ENCODE assay signal across 18 mouse cellular contexts in genomic region chr8:70789046-70789445, GRCm38 (mm10). TPM values are rescaled to one million over a fixed set of nuclear protein-coding genes. Genes with fewer than 3 reads are reported as not detected.
A peak's percentile ranks its signal among the peaks of the same experiment; 100 is the strongest.
DNase-seq lines count a peak whose midpoint lies in the region; ATAC-seq and TF ChIP-seq lines count a peak whose summit lies in the region.
"Had no signal": no experiment of that assay in that cellular context is flagged by ENCODE, and none has a peak within 500 bp of the region (broad histone marks: within the 10 kb centered on the region; RNA-seq: fewer than 3 reads in every experiment).

No protein-coding gene starts in this region.

- TF ChIP-seq CTCF in midbrain, postnatal 0 days (IDR thresholded peaks at IDR 0.05): no peak

- WGBS in heart, embryonic 13.5 days: 75% methylated on average over 10 of the region's 10 CpGs
- WGBS in midbrain, embryonic 13.5 days: 87% methylated on average over 10 of the region's 10 CpGs
- 92% methylated on average over 10 of the region's 10 CpGs for WGBS in midbrain, postnatal 0 days

- 0 out of 2 replicates have a peak overlapping the region, but pooled peaks have one; percentile 61 for H3K9ac ChIP-seq in heart, embryonic 13.5 days
- 0 out of 2 replicates have a peak overlapping the region, but pooled peaks have one; percentile 30 for H3K9ac ChIP-seq in midbrain, embryonic 13.5 days (replicated peaks)
- no peak overlapping the region for H3K9ac ChIP-seq in midbrain, postnatal 0 days (replicated peaks; ENCODE audit: low read length, poor library complexity, severe bottlenecking)
- H3K9ac ChIP-seq: embryonic facial prominence, embryonic 15.5 days; liver, embryonic 14.5 days had no signal

- peaks cover 54% of the 10 kb centered on the region for H3K4me1 ChIP-seq in heart, embryonic 13.5 days
- H3K4me1 ChIP-seq in midbrain, embryonic 13.5 days (replicated peaks): peaks cover 34% of the 10 kb centered on the region
- H3K4me1 ChIP-seq in midbrain, postnatal 0 days (ENCODE audit: insufficient read depth, low read length): peaks cover 13% of the 10 kb centered on the region

- peak overlapping the region; percentile 53 for H3K4me2 ChIP-seq in heart, embryonic 13.5 days
- H3K4me2 ChIP-seq in midbrain, embryonic 13.5 days (replicated peaks): no peak overlapping the region
- no peak overlapping the region for H3K4me2 ChIP-seq in midbrain, postnatal 0 days (ENCODE audit: low read depth, low read length, poor library complexity, severe bottlenecking)
- H3K4me2 ChIP-seq: embryonic facial prominence, embryonic 15.5 days had no signal

- DNase-seq in cerebellum, postnatal 10 days: peak; percentile 66 to 68
- DNase-seq in cerebellum, adult 8-10 months: no peak
- no peak for DNase-seq in heart, adult 11 months
- no peak for DNase-seq in midbrain, postnatal 0 days (ENCODE audit: low spot score)
- DNase-seq in kidney, adult 9 months: no peak
- DNase-seq: B cell, adult 2 months; kidney, postnatal 14 days; retina, postnatal 1 day; thymus, adult 18-20 months had no signal

- peaks cover 13% of the 10 kb centered on the region for H3K27me3 ChIP-seq in heart, embryonic 13.5 days (replicated peaks)
- peaks cover 12% of the 10 kb centered on the region; the same call in 1 of the 2 replicates for H3K27me3 ChIP-seq in midbrain, embryonic 13.5 days
- H3K27me3 ChIP-seq in midbrain, postnatal 0 days (ENCODE audit: insufficient read depth, low read length): no peaks in the 10 kb centered on the region
- H3K27me3 ChIP-seq: embryonic facial prominence, embryonic 15.5 days had no signal

- no peak overlapping the region for H3K4me3 ChIP-seq in heart, embryonic 13.5 days
- no peak overlapping the region for H3K4me3 ChIP-seq in midbrain, embryonic 13.5 days (replicated peaks)
- H3K4me3 ChIP-seq in midbrain, postnatal 0 days (ENCODE audit: low read depth, low read length): no peak overlapping the region
- H3K4me3 ChIP-seq: embryonic facial prominence, embryonic 15.5 days had no signal

- H3K9me3 ChIP-seq in heart, embryonic 13.5 days: no peaks in the 10 kb centered on the region
- H3K9me3 ChIP-seq in midbrain, embryonic 13.5 days: no peaks in the 10 kb centered on the region
- no peaks in the 10 kb centered on the region for H3K9me3 ChIP-seq in midbrain, postnatal 0 days (ENCODE audit: low read length)
- H3K9me3 ChIP-seq: embryonic facial prominence, embryonic 15.5 days had no signal

- ATAC-seq in heart, embryonic 13.5 days (ENCODE audit: extremely low read depth, insufficient number of reproducible peaks, low FRiP score, low TSS enrichment): no peak
- no peak for ATAC-seq in midbrain, embryonic 13.5 days
- ATAC-seq in midbrain, postnatal 0 days (ENCODE audit: low FRiP score): no peak
- no peak for ATAC-seq in megakaryocyte, adult 5-6 weeks (ENCODE audit: poor library complexity, severe bottlenecking)
- ATAC-seq: intestine, postnatal 0 days; lung, postnatal 0 days had no signal

- H3K36me3 ChIP-seq in heart, embryonic 13.5 days: peaks cover 47% of the 10 kb centered on the region
- H3K36me3 ChIP-seq in midbrain, embryonic 13.5 days: peaks cover 54% of the 10 kb centered on the region
- peaks cover 38% of the 10 kb centered on the region for H3K36me3 ChIP-seq in midbrain, postnatal 0 days (ENCODE audit: insufficient read depth, low read length)

- no peak overlapping the region for H3K27ac ChIP-seq in heart, embryonic 13.5 days (replicated peaks)
- H3K27ac ChIP-seq in midbrain, embryonic 13.5 days: no peak overlapping the region
- no peak overlapping the region for H3K27ac ChIP-seq in midbrain, postnatal 0 days (ENCODE audit: low read depth, low read length)
- H3K27ac ChIP-seq: embryonic facial prominence, embryonic 15.5 days; liver, embryonic 14.5 days had no signal

RNA-seq across cellular contexts. Expression of gene Pik3r2, which starts 12.5 kb away (rescaled TPM):
- 34.9 and 36.5 TPM in 2 replicates for polyA plus RNA-seq in heart, embryonic 13.5 days (2015; fragmentation: Nextera tagmentation; extraction: Ambion mirVana)
- 78.9 and 87.2 TPM in 2 replicates for polyA plus RNA-seq in midbrain, embryonic 13.5 days (2015; fragmentation: Nextera tagmentation; extraction: Ambion mirVana)
- 141 and 159 TPM in 2 replicates for total RNA-seq in midbrain, postnatal 0 days (2014; rRNA removed)
- 102 and 113 TPM in 2 replicates for polyA plus RNA-seq in midbrain, postnatal 0 days (2015; fragmentation: Nextera tagmentation; extraction: Ambion mirVana)
- 4.6 and 5.0 TPM in 2 replicates for total RNA-seq in megakaryocyte, adult 5-6 weeks (2015)
- 14.7 and 14.9 TPM in 2 replicates for total RNA-seq in megakaryocyte, adult 5-6 weeks (2017)

RNA-seq across cellular contexts. Expression of gene Mast3, which starts 15.8 kb away (rescaled TPM):
- polyA plus RNA-seq in heart, embryonic 13.5 days (2015; fragmentation: Nextera tagmentation; extraction: Ambion mirVana): 5.6 and 6.7 TPM in 2 replicates
- 14.6 and 18.3 TPM in 2 replicates for polyA plus RNA-seq in midbrain, embryonic 13.5 days (2015; fragmentation: Nextera tagmentation; extraction: Ambion mirVana)
- total RNA-seq in midbrain, postnatal 0 days (2014; rRNA removed): 33.2 and 34.1 TPM in 2 replicates
- polyA plus RNA-seq in midbrain, postnatal 0 days (2015; fragmentation: Nextera tagmentation; extraction: Ambion mirVana): 20.2 and 24.0 TPM in 2 replicates
- 56.2 and 65.4 TPM in 2 replicates for total RNA-seq in megakaryocyte, adult 5-6 weeks (2015)
- total RNA-seq in megakaryocyte, adult 5-6 weeks (2017): 14.4 and 24.6 TPM in 2 replicates

RNA-seq across cellular contexts. Expression of gene Il12rb1, which starts 19.2 kb away (rescaled TPM):
- not detected in 2 replicates for polyA plus RNA-seq in heart, embryonic 13.5 days (2015; fragmentation: Nextera tagmentation; extraction: Ambion mirVana)
- polyA plus RNA-seq in midbrain, embryonic 13.5 days (2015; fragmentation: Nextera tagmentation; extraction: Ambion mirVana): not detected in 2 replicates
- not detected in 2 replicates for total RNA-seq in midbrain, postnatal 0 days (2014; rRNA removed)
- polyA plus RNA-seq in midbrain, postnatal 0 days (2015; fragmentation: Nextera tagmentation; extraction: Ambion mirVana): not detected in 2 replicates
- total RNA-seq in megakaryocyte, adult 5-6 weeks (2015): 0.80 and 1.5 TPM in 2 replicates
- total RNA-seq in megakaryocyte, adult 5-6 weeks (2017): 0.07 and 1.7 TPM in 2 replicates
- total RNA-seq: gastrocnemius, postnatal 4 days had no signal
- polyA plus RNA-seq: heart, postnatal 0 days had no signal

RNA-seq across cellular contexts. Expression of gene Mpv17l2, which starts 28.3 kb away (rescaled TPM):
- 41.6 and 48.4 TPM in 2 replicates for polyA plus RNA-seq in heart, embryonic 13.5 days (2015; fragmentation: Nextera tagmentation; extraction: Ambion mirVana)
- 36.2 and 38.4 TPM in 2 replicates for polyA plus RNA-seq in midbrain, embryonic 13.5 days (2015; fragmentation: Nextera tagmentation; extraction: Ambion mirVana)
- 27.8 and 29.2 TPM in 2 replicates for total RNA-seq in midbrain, postnatal 0 days (2014; rRNA removed)
- 43.7 and 45.8 TPM in 2 replicates for polyA plus RNA-seq in midbrain, postnatal 0 days (2015; fragmentation: Nextera tagmentation; extraction: Ambion mirVana)
- total RNA-seq in megakaryocyte, adult 5-6 weeks (2015): 34.4 and 44.7 TPM in 2 replicates
- 8.4 and 15.9 TPM in 2 replicates for total RNA-seq in megakaryocyte, adult 5-6 weeks (2017)

RNA-seq across cellular contexts. Expression of gene Rab3a, which starts 34.6 kb away (rescaled TPM):
- 17.4 and 23.2 TPM in 2 replicates for polyA plus RNA-seq in heart, embryonic 13.5 days (2015; fragmentation: Nextera tagmentation; extraction: Ambion mirVana)
- 261 and 275 TPM in 2 replicates for polyA plus RNA-seq in midbrain, embryonic 13.5 days (2015; fragmentation: Nextera tagmentation; extraction: Ambion mirVana)
- 649 and 670 TPM in 2 replicates for total RNA-seq in midbrain, postnatal 0 days (2014; rRNA removed)
- polyA plus RNA-seq in midbrain, postnatal 0 days (2015; fragmentation: Nextera tagmentation; extraction: Ambion mirVana): 726 and 813 TPM in 2 replicates
- 3.3 and 5.8 TPM in 2 replicates for total RNA-seq in megakaryocyte, adult 5-6 weeks (2015)
- total RNA-seq in megakaryocyte, adult 5-6 weeks (2017): 2.1 and 5.1 TPM in 2 replicates

Comparison
In these comparisons a context has a peak if more than half of its experiments do, and no peak if none do; other contexts are left out.
1. DNase-seq: peak in cerebellum, postnatal 10 days (2 of 2); none in cerebellum, adult 8-10 months (single experiment), heart, adult 11 months (single experiment), midbrain, postnatal 0 days (single experiment) and kidney, adult 9 months (single experiment).